Mouse (Mus musculus) lung, postnatal 0 days (tissue): ENCODE data around the gene Ift46. TPM values are rescaled to one million over a fixed set of nuclear protein-coding genes. Genes with fewer than 3 reads are reported as not detected.

Experiments
- ATAC-seq: fragments of 200-750 bp; cut with Nextera tagmentation; 2 replicates; pipeline ENCODE4 v1.8.0; 2017; ENCODE audit warnings: moderate library complexity
- DNase-seq: peaks from one replicate; pipeline ENCODE4 v3.0.0-alpha.2; 2016; ENCODE audit warnings: low spot score
- H3K27ac ChIP-seq: fragments of 300-500 bp; sonication (generic); 2 replicates; pipeline ENCODE4 v1.5.1; 2014; ENCODE audit warnings: antibody characterized with exemption, mild to moderate bottlenecking, low read length, mixed read lengths
- H3K27me3 ChIP-seq: fragments of 300-500 bp; sonication (generic); replicated peaks from 2 replicates; pipeline ENCODE4 v1.6.1; 2014; ENCODE audit warnings: low read length, mixed read lengths; ENCODE audit not compliant: insufficient read depth
- H3K36me3 ChIP-seq: fragments of 300-500 bp; sonication (generic); 2 replicates; pipeline ENCODE4 v1.6.1; 2014; ENCODE audit warnings: low read length, mixed read lengths; ENCODE audit not compliant: insufficient read depth
- H3K4me1 ChIP-seq: fragments of 300-500 bp; sonication (generic); 2 replicates; pipeline ENCODE4 v1.6.1; 2014; ENCODE audit warnings: antibody characterized with exemption, low read depth, low read length, mixed read lengths; ENCODE audit not compliant: insufficient read depth
- H3K4me2 ChIP-seq: fragments of 300-500 bp; sonication (generic); replicated peaks from 2 replicates; pipeline ENCODE4 v1.6.1; 2014; ENCODE audit warnings: low read depth, mild to moderate bottlenecking, low read length, moderate library complexity, mixed read lengths
- H3K4me3 ChIP-seq: fragments of 300-500 bp; sonication (generic); 2 replicates; pipeline ENCODE4 v1.5.1; 2014; ENCODE audit warnings: low read depth, low read length
- H3K9ac ChIP-seq: fragments of 300-500 bp; sonication (generic); replicated peaks from 2 replicates; pipeline ENCODE4 v1.6.1; 2014; ENCODE audit warnings: low read depth, mild to moderate bottlenecking
- H3K9me3 ChIP-seq: fragments of 300-500 bp; sonication (generic); 2 replicates; pipeline ENCODE4 v1.6.1; 2016; ENCODE audit warnings: low read length, mixed read lengths
- CTCF ChIP-seq: IDR thresholded peaks from 2 replicates; pipeline ENCODE4 v1.5.1; 2016; ENCODE audit warnings: antibody characterized with exemption, mild to moderate bottlenecking
- EP300 ChIP-seq: IDR thresholded peaks from 2 replicates; pipeline ENCODE4 v1.6.1; 2016; ENCODE audit warnings: antibody characterized with exemption, mild to moderate bottlenecking, control low read depth
- WGBS: fragments of 180-500 bp; shearing (Covaris S2); extraction: QIAGEN DNeasy Blood & Tissue Kit; methylation state at CpG from one replicate; pipeline ENCODE4 v1.1.7; 2014; 5-methylcytosine and 5-hydroxymethylcytosine counted together
- polyA plus RNA-seq: library from polyadenylated mRNA; unstranded; fragments of >200 nt; fragmentation: Nextera tagmentation; extraction: Ambion mirVana; gene quantifications from 2 replicates; pipeline ENCODE4 v1.2.1, GENCODE M21; 2015

The Ift46 gene
- polyA plus RNA-seq, 1 experiment from 2014 or later = 91.7 TPM

- no peak for TF ChIP-seq CTCF
- TF ChIP-seq EP300 = no peak
- no peak for DNase-seq
- H3K36me3 ChIP-seq = peaks cover 40% of the 10 kb centered on the region
- H3K4me3 ChIP-seq = no peak overlapping the region
- H3K27ac ChIP-seq = no peak overlapping the region
- no peaks in the 10 kb centered on the region for H3K9me3 ChIP-seq
- no peaks in the 10 kb centered on the region for H3K27me3 ChIP-seq
- ATAC-seq = no peak
- no peaks in the 10 kb centered on the region for H3K4me1 ChIP-seq
- H3K4me2 ChIP-seq = no peak overlapping the region
- H3K9ac ChIP-seq = no peak overlapping the region
- 82% methylated on average over 2 of the region's 2 CpGs for WGBS
Measured at GRCm38 (mm10) chr9:44830506-44830905, 62.8 kb downstream of the Ift46 start.

DNA sequence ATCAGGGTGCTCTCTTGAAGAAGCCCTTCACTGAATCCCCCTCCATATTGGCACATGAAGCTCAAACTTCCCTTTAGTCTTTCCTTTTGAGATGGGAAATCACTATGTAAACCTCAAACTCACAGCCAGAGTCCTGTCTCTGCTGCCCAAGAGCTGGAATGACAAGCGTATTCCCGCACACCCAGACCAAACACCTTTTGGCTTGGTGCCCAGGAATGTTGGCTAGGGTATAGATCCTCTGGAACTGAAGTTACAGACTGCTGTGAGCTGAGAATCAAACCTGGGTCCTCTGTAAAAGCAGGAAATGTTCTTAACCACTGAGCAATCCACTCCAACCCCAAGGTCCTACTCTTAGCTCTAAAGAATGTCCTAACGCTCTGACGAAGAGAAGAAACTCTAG, 64.6 kb downstream of the Ift46 start:
- WGBS = 50% methylated on average over 4 of the region's 4 CpGs
- DNase-seq = no peak

GRCm38 (mm10) chr9:44836439-44836838, 68.7 kb downstream of the Ift46 start:
- WGBS = 42% methylated on average over 7 of the region's 7 CpGs

More for the DNA sequence above, 64.6 kb downstream of the Ift46 start:
- peaks cover 38% of the 10 kb centered on the region for H3K36me3 ChIP-seq
- H3K4me2 ChIP-seq = no peak overlapping the region
- no peaks in the 10 kb centered on the region for H3K9me3 ChIP-seq
- no peak overlapping the region for H3K9ac ChIP-seq
- H3K4me1 ChIP-seq = no peaks in the 10 kb centered on the region
- no peak overlapping the region for H3K4me3 ChIP-seq
- H3K27ac ChIP-seq = no peak overlapping the region
- ATAC-seq = peak; percentile 57; the same call in 1 of the 2 replicates
- no peak for TF ChIP-seq EP300
- TF ChIP-seq CTCF = no peak
- no peaks in the 10 kb centered on the region for H3K27me3 ChIP-seq

GRCm38 (mm10) chr9:44841241-44841640, 73.5 kb downstream of the Ift46 start:
- Histone ChIP-seq H3K9ac (no peak overlapping the region), H3K4me2 (no peak overlapping the region), H3K9me3 (no peaks in the 10 kb centered on the region), H3K4me3 (no peak overlapping the region), H3K36me3 (peaks cover 54% of the 10 kb centered on the region), H3K27ac (no peak overlapping the region), H3K27me3 (no peaks in the 10 kb centered on the region), H3K4me1 (no peaks in the 10 kb centered on the region)
- ATAC-seq (no peak), DNase-seq (peak; percentile 21)
- TF ChIP-seq EP300 (no peak), CTCF (peak; percentile 66)
- WGBS = 84% methylated on average over 10 of the region's 10 CpGs

More at GRCm38 (mm10) chr9:44836439-44836838, 68.7 kb downstream of the Ift46 start:
- no peak overlapping the region for H3K9ac ChIP-seq
- TF ChIP-seq CTCF (peak; percentile 84), EP300 (no peak)
- no peaks in the 10 kb centered on the region for H3K4me1 ChIP-seq
- DNase-seq = peak; percentile 87
- peaks cover 45% of the 10 kb centered on the region for H3K36me3 ChIP-seq
- H3K4me2 ChIP-seq = no peak overlapping the region
- ATAC-seq = peak; percentile 40; the same call in 1 of the 2 replicates
- H3K9me3 ChIP-seq = no peaks in the 10 kb centered on the region
- H3K27me3 ChIP-seq = no peaks in the 10 kb centered on the region
- no peak overlapping the region for H3K4me3 ChIP-seq
- no peak overlapping the region for H3K27ac ChIP-seq

Other genes with a start within 250 kb of the Ift46 start
- 0.17 TPM in 2 replicates for gene Cxcr5, start 206.0 kb upstream of the Ift46 start, polyA plus RNA-seq
- gene Ddx6, start 163.0 kb upstream of the Ift46 start, polyA plus RNA-seq = 13.9 and 18.3 TPM in 2 replicates
- gene Treh, start 94.7 kb upstream of the Ift46 start, polyA plus RNA-seq = not detected in 2 replicates
- 21.3 and 21.8 TPM in 2 replicates for gene Phldb1, start 32.7 kb upstream of the Ift46 start, polyA plus RNA-seq
- gene Arcn1, start 63 bp upstream of the Ift46 start, polyA plus RNA-seq = 92.3 and 104 TPM in 2 replicates
- 0.91 and 1.0 TPM in 2 replicates for gene Tmem25, start 31.4 kb downstream of the Ift46 start, polyA plus RNA-seq
- 12.9 and 15.1 TPM in 2 replicates for gene Ttc36, start 35.2 kb downstream of the Ift46 start, polyA plus RNA-seq
- gene Kmt2a, start 113.4 kb downstream of the Ift46 start, polyA plus RNA-seq = 6.9 and 8.1 TPM in 2 replicates
- gene Atp5l, start 152.8 kb downstream of the Ift46 start, polyA plus RNA-seq = 663 and 736 TPM in 2 replicates
- 12.9 and 13.2 TPM in 2 replicates for gene Ube4a, start 197.7 kb downstream of the Ift46 start, polyA plus RNA-seq
- 0.63 and 1.1 TPM in 2 replicates for gene Cd3g, start 212.5 kb downstream of the Ift46 start, polyA plus RNA-seq
- gene Cd3d, start 213.9 kb downstream of the Ift46 start, polyA plus RNA-seq = 0.38 and 0.39 TPM in 2 replicates
- 0.18 and 0.27 TPM in 2 replicates for gene Cd3e, start 241.7 kb downstream of the Ift46 start, polyA plus RNA-seq